Mouse (Mus musculus): Measurements from ENCODE around the gene Zbtb20. TPM values are rescaled to one million over a fixed set of nuclear protein-coding genes. Genes with fewer than 3 reads are reported as not detected.

Gene Zbtb20
- polyA plus RNA-seq, 1 experiment from 2014 or later: 30.9 TPM

GRCm38 (mm10) chr16:42998896-42999295, 123.2 kb downstream of the Zbtb20 start:
- Histone ChIP-seq H3K9me3 (no peaks in the 10 kb centered on the region), H3K27ac (replicated peaks) (no peak overlapping the region), H3K36me3 (no peaks in the 10 kb centered on the region), H3K4me2 (no peak overlapping the region), H3K4me3 (no peak overlapping the region), H3K27me3 (replicated peaks) (no peaks in the 10 kb centered on the region), H3K9ac (no peak overlapping the region), H3K4me1 (no peaks in the 10 kb centered on the region)
- 75% methylated on average over 1 of the region's 1 CpGs for WGBS
- ATAC-seq (ENCODE audit: extremely low read depth, insufficient number of reproducible peaks, low FRiP score, low TSS enrichment): no peak

- Histone ChIP-seq H3K9ac (no peak overlapping the region), H3K9me3 (no peaks in the 10 kb centered on the region), H3K27me3 (replicated peaks) (no peaks in the 10 kb centered on the region), H3K27ac (replicated peaks) (no peak overlapping the region), H3K4me2 (no peak overlapping the region), H3K4me3 (no peak overlapping the region), H3K4me1 (0 out of 2 replicates have a peak, but pooled peaks cover 5% of the 10 kb centered on the region), H3K36me3 (no peaks in the 10 kb centered on the region)
- no peak for ATAC-seq (ENCODE audit: extremely low read depth, insufficient number of reproducible peaks, low FRiP score, low TSS enrichment)
- WGBS: 77% methylated on average over 2 of the region's 2 CpGs
Measured at GRCm38 (mm10) chr16:43026351-43026750, 150.7 kb downstream of the Zbtb20 start.

- Histone ChIP-seq H3K4me1 (0 out of 2 replicates have a peak, but pooled peaks cover 5% of the 10 kb centered on the region), H3K27me3 (replicated peaks) (no peaks in the 10 kb centered on the region), H3K9me3 (no peaks in the 10 kb centered on the region), H3K9ac (no peak overlapping the region), H3K36me3 (no peaks in the 10 kb centered on the region), H3K4me2 (no peak overlapping the region), H3K27ac (replicated peaks) (no peak overlapping the region), H3K4me3 (no peak overlapping the region)
- ATAC-seq (ENCODE audit: extremely low read depth, insufficient number of reproducible peaks, low FRiP score, low TSS enrichment): no peak
- WGBS: 39% methylated on average over 3 of the region's 3 CpGs
Measured at GRCm38 (mm10) chr16:43029243-43029642, 153.6 kb downstream of the Zbtb20 start.

GRCm38 (mm10) chr16:43035709-43036108, 160.0 kb downstream of the Zbtb20 start:
- Histone ChIP-seq H3K4me3 (no peak overlapping the region), H3K4me2 (no peak overlapping the region), H3K4me1 (no peaks in the 10 kb centered on the region), H3K27me3 (replicated peaks) (no peaks in the 10 kb centered on the region), H3K36me3 (no peaks in the 10 kb centered on the region), H3K9me3 (no peaks in the 10 kb centered on the region), H3K27ac (replicated peaks) (no peak overlapping the region), H3K9ac (no peak overlapping the region)
- WGBS: 59% methylated on average over 6 of the region's 6 CpGs
- ATAC-seq (ENCODE audit: extremely low read depth, insufficient number of reproducible peaks, low FRiP score, low TSS enrichment): no peak

- H3K27ac ChIP-seq (replicated peaks): no peak overlapping the region
- no peak for ATAC-seq (ENCODE audit: extremely low read depth, insufficient number of reproducible peaks, low FRiP score, low TSS enrichment)
- no peaks in the 10 kb centered on the region for H3K27me3 ChIP-seq (replicated peaks)
- H3K9me3 ChIP-seq: no peaks in the 10 kb centered on the region
- no peaks in the 10 kb centered on the region for H3K4me1 ChIP-seq
- H3K9ac ChIP-seq: no peak overlapping the region
- WGBS: 79% methylated on average over 5 of the region's 5 CpGs
- H3K36me3 ChIP-seq: no peaks in the 10 kb centered on the region
- no peak overlapping the region for H3K4me3 ChIP-seq
- H3K4me2 ChIP-seq: no peak overlapping the region
Measured at GRCm38 (mm10) chr16:43036510-43036909, 160.8 kb downstream of the Zbtb20 start.

GRCm38 (mm10) chr16:43037320-43037719, 161.6 kb downstream of the Zbtb20 start:
- no peak overlapping the region for H3K4me3 ChIP-seq
- no peaks in the 10 kb centered on the region for H3K27me3 ChIP-seq (replicated peaks)
- H3K27ac ChIP-seq (replicated peaks): no peak overlapping the region
- no peaks in the 10 kb centered on the region for H3K4me1 ChIP-seq
- H3K9ac ChIP-seq: no peak overlapping the region
- WGBS: 84% methylated on average over 4 of the region's 4 CpGs
- no peaks in the 10 kb centered on the region for H3K36me3 ChIP-seq
- no peak overlapping the region for H3K4me2 ChIP-seq
- H3K9me3 ChIP-seq: no peaks in the 10 kb centered on the region
- no peak for ATAC-seq (ENCODE audit: extremely low read depth, insufficient number of reproducible peaks, low FRiP score, low TSS enrichment)

- Histone ChIP-seq H3K9me3 (0 out of 2 replicates have a peak, but pooled peaks cover 7% of the 10 kb centered on the region), H3K36me3 (no peaks in the 10 kb centered on the region), H3K4me2 (no peak overlapping the region), H3K27ac (replicated peaks) (no peak overlapping the region), H3K4me1 (no peaks in the 10 kb centered on the region), H3K27me3 (replicated peaks) (no peaks in the 10 kb centered on the region), H3K9ac (no peak overlapping the region), H3K4me3 (no peak overlapping the region)
- no peak for ATAC-seq (ENCODE audit: extremely low read depth, insufficient number of reproducible peaks, low FRiP score, low TSS enrichment)
Measured at GRCm38 (mm10) chr16:43045611-43046010, 169.9 kb downstream of the Zbtb20 start.

GRCm38 (mm10) chr16:43046686-43047085, 171.0 kb downstream of the Zbtb20 start:
- ATAC-seq (ENCODE audit: extremely low read depth, insufficient number of reproducible peaks, low FRiP score, low TSS enrichment): no peak
- no peak overlapping the region for H3K27ac ChIP-seq (replicated peaks)
- H3K9me3 ChIP-seq: 0 out of 2 replicates have a peak, but pooled peaks cover 7% of the 10 kb centered on the region
- WGBS: 83% methylated on average over 3 of the region's 3 CpGs
- H3K36me3 ChIP-seq: no peaks in the 10 kb centered on the region
- no peak overlapping the region for H3K4me3 ChIP-seq
- H3K4me2 ChIP-seq: no peak overlapping the region
- no peak overlapping the region for H3K9ac ChIP-seq
- H3K27me3 ChIP-seq (replicated peaks): no peaks in the 10 kb centered on the region
- no peaks in the 10 kb centered on the region for H3K4me1 ChIP-seq

- no peaks in the 10 kb centered on the region for H3K9me3 ChIP-seq
- WGBS: 85% methylated on average over 3 of the region's 3 CpGs
- no peak for ATAC-seq (ENCODE audit: extremely low read depth, insufficient number of reproducible peaks, low FRiP score, low TSS enrichment)
- no peaks in the 10 kb centered on the region for H3K36me3 ChIP-seq
- H3K4me2 ChIP-seq: no peak overlapping the region
- no peak overlapping the region for H3K9ac ChIP-seq
- no peak overlapping the region for H3K27ac ChIP-seq (replicated peaks)
- H3K4me3 ChIP-seq: no peak overlapping the region
- H3K4me1 ChIP-seq: peaks cover 3% of the 10 kb centered on the region; the same call in 1 of the 2 replicates
- no peaks in the 10 kb centered on the region for H3K27me3 ChIP-seq (replicated peaks)
Measured at GRCm38 (mm10) chr16:43069666-43070295, 194.1 kb downstream of the Zbtb20 start.

GRCm38 (mm10) chr16:43071875-43072274, 196.2 kb downstream of the Zbtb20 start:
- 80% methylated on average over 3 of the region's 3 CpGs for WGBS
- peaks cover 3% of the 10 kb centered on the region; the same call in 1 of the 2 replicates for H3K4me1 ChIP-seq
- ATAC-seq (ENCODE audit: extremely low read depth, insufficient number of reproducible peaks, low FRiP score, low TSS enrichment): no peak
- H3K9me3 ChIP-seq: no peaks in the 10 kb centered on the region
- H3K27me3 ChIP-seq (replicated peaks): no peaks in the 10 kb centered on the region
- no peak overlapping the region for H3K9ac ChIP-seq
- H3K27ac ChIP-seq (replicated peaks): no peak overlapping the region
- no peak overlapping the region for H3K4me3 ChIP-seq
- H3K36me3 ChIP-seq: no peaks in the 10 kb centered on the region
- no peak overlapping the region for H3K4me2 ChIP-seq

GRCm38 (mm10) chr16:43072818-43073594, 197.3 kb downstream of the Zbtb20 start:
- no peak overlapping the region for H3K27ac ChIP-seq (replicated peaks)
- H3K27me3 ChIP-seq (replicated peaks): no peaks in the 10 kb centered on the region
- H3K4me2 ChIP-seq: no peak overlapping the region
- peaks cover 3% of the 10 kb centered on the region; the same call in 1 of the 2 replicates for H3K4me1 ChIP-seq
- no peaks in the 10 kb centered on the region for H3K9me3 ChIP-seq
- 68% methylated on average over 5 of the region's 5 CpGs for WGBS
- H3K4me3 ChIP-seq: no peak overlapping the region
- no peaks in the 10 kb centered on the region for H3K36me3 ChIP-seq
- H3K9ac ChIP-seq: no peak overlapping the region
- ATAC-seq (ENCODE audit: extremely low read depth, insufficient number of reproducible peaks, low FRiP score, low TSS enrichment): no peak

- no peaks in the 10 kb centered on the region for H3K36me3 ChIP-seq
- no peak overlapping the region for H3K4me2 ChIP-seq
- ATAC-seq (ENCODE audit: extremely low read depth, insufficient number of reproducible peaks, low FRiP score, low TSS enrichment): no peak
- no peaks in the 10 kb centered on the region for H3K27me3 ChIP-seq (replicated peaks)
- 90% methylated on average over 2 of the region's 2 CpGs for WGBS
- H3K9me3 ChIP-seq: no peaks in the 10 kb centered on the region
- no peak overlapping the region for H3K4me3 ChIP-seq
- no peaks in the 10 kb centered on the region for H3K4me1 ChIP-seq
- no peak overlapping the region for H3K27ac ChIP-seq (replicated peaks)
- H3K9ac ChIP-seq: no peak overlapping the region
Measured at GRCm38 (mm10) chr16:43080403-43080802, 204.7 kb downstream of the Zbtb20 start.
